Mouse (Mus musculus) gastrocnemius, adult 2 months (tissue): ENCODE measurements around the gene Esrrg. TPM values are rescaled to one million over a fixed set of nuclear protein-coding genes. Genes with fewer than 3 reads are reported as not detected.

Experiments
- DNase-seq: peaks from one replicate; pipeline ENCODE4 v3.0.0; 2022
- H3K27ac ChIP-seq: fragments of 200-600 bp; 2 replicates; pipeline ENCODE4 v1.8.1; 2022; ENCODE audit warnings: mild to moderate bottlenecking
- H3K4me3 ChIP-seq: fragments of 200-600 bp; 2 replicates; pipeline ENCODE4 v1.8.1; 2022; ENCODE audit warnings: mild to moderate bottlenecking, moderate library complexity
- CTCF ChIP-seq: fragments of 200-600 bp; IDR thresholded peaks from 2 replicates; pipeline ENCODE4 v1.8.1; 2022; ENCODE audit warnings: antibody characterized with exemption, mild to moderate bottlenecking, moderate library complexity
- intact Hi-C: fragments of 180-260 bp; cut with DNase I; formaldehyde crosslinking; loops from one replicate; pipeline ENCODE4 v1.15.1; 2025
- total RNA-seq, 2 experiments: library from RNA; stranded (reverse); gene quantifications; 2 replicates each; pipeline ENCODE4 v1.2.3; 2021

The Esrrg gene
- total RNA-seq, 2 experiments from 2014 or later: 21.1 to 39.1 TPM

GRCm38 (mm10) chr1:187609853-187610230 lies 1.3 kb downstream of the Esrrg start:
- no peak for TF ChIP-seq CTCF
- intact Hi-C loops: loop anchor here (2.0 kb wide), 1 partner anchor 53 kb away; no protein-coding TSS in a partner anchor
- no peak for DNase-seq
- Histone ChIP-seq H3K27ac (peak overlapping the region; percentile 58; the same call in 1 of the 2 replicates), H3K4me3 (peak overlapping the region; percentile 74)

- H3K27ac ChIP-seq: no peak overlapping the region
- no peak overlapping the region for H3K4me3 ChIP-seq
- intact Hi-C loops: no loop called here
- DNase-seq: no peak
- TF ChIP-seq CTCF: no peak
These were observed 1.9 kb downstream of the Esrrg start for GRCm38 (mm10) chr1:187610336-187610948.

GRCm38 (mm10) chr1:187611925-187612324 lies 3.3 kb downstream of the Esrrg start:
- no peak for DNase-seq
- intact Hi-C loops: no loop called here
- TF ChIP-seq CTCF: no peak
- H3K27ac ChIP-seq: no peak overlapping the region
- no peak overlapping the region for H3K4me3 ChIP-seq

- no peak overlapping the region for H3K4me3 ChIP-seq
- intact Hi-C loops: no loop called here
- TF ChIP-seq CTCF: no peak
- DNase-seq: no peak
- no peak overlapping the region for H3K27ac ChIP-seq
These were observed 4.7 kb downstream of the Esrrg start for GRCm38 (mm10) chr1:187613277-187613676.

GRCm38 (mm10) chr1:187623981-187624380 lies 15.4 kb downstream of the Esrrg start:
- intact Hi-C loops: no loop called here
- no peak for DNase-seq
- H3K27ac ChIP-seq: no peak overlapping the region

GRCm38 (mm10) chr1:187630361-187630760 lies 21.8 kb downstream of the Esrrg start:
- Histone ChIP-seq H3K27ac (no peak overlapping the region), H3K4me3 (no peak overlapping the region)
- intact Hi-C loops: no loop called here
- TF ChIP-seq CTCF: no peak
- DNase-seq: no peak

More at GRCm38 (mm10) chr1:187623981-187624380, 15.4 kb downstream of the Esrrg start:
- H3K4me3 ChIP-seq: no peak overlapping the region
- no peak for TF ChIP-seq CTCF

GRCm38 (mm10) chr1:187631486-187631885 lies 22.9 kb downstream of the Esrrg start:
- DNase-seq: peak; percentile 29
- intact Hi-C loops: no loop called here
- Histone ChIP-seq H3K4me3 (no peak overlapping the region), H3K27ac (no peak overlapping the region)
- no peak for TF ChIP-seq CTCF

- intact Hi-C loops: no loop called here
- DNase-seq: peak; percentile 72
- TF ChIP-seq CTCF: no peak
- peak overlapping the region; percentile 77 for H3K27ac ChIP-seq
- H3K4me3 ChIP-seq: peak overlapping the region; percentile 34; the same call in 1 of the 2 replicates
These were observed 36.7 kb downstream of the Esrrg start for GRCm38 (mm10) chr1:187645258-187645657.

- TF ChIP-seq CTCF: no peak
- intact Hi-C loops: no loop called here
- no peak for DNase-seq
These were observed 40.0 kb downstream of the Esrrg start for GRCm38 (mm10) chr1:187648551-187648950.

GRCm38 (mm10) chr1:187649871-187650270 lies 41.3 kb downstream of the Esrrg start:
- intact Hi-C loops: no loop called here
- H3K27ac ChIP-seq: peak overlapping the region; percentile 81
- peak overlapping the region; percentile 73 for H3K4me3 ChIP-seq
- no peak for TF ChIP-seq CTCF
- peak; percentile 69 for DNase-seq

More at GRCm38 (mm10) chr1:187648551-187648950, 40.0 kb downstream of the Esrrg start:
- no peak overlapping the region for H3K4me3 ChIP-seq
- no peak overlapping the region for H3K27ac ChIP-seq

GRCm38 (mm10) chr1:187650786-187651687 lies 42.4 kb downstream of the Esrrg start:
- Histone ChIP-seq H3K4me3 (peak overlapping the region; percentile 73), H3K27ac (peak overlapping the region; percentile 81)
- no peak for TF ChIP-seq CTCF
- DNase-seq: no peak
- intact Hi-C loops: no loop called here

GRCm38 (mm10) chr1:187651688-187652241 lies 43.2 kb downstream of the Esrrg start:
- peak; percentile 63 for DNase-seq
- intact Hi-C loops: no loop called here
- Histone ChIP-seq H3K4me3 (peak overlapping the region; percentile 73), H3K27ac (peak overlapping the region; percentile 81)
- TF ChIP-seq CTCF: no peak

GRCm38 (mm10) chr1:187652445-187652844 lies 43.9 kb downstream of the Esrrg start:
- Histone ChIP-seq H3K27ac (peak overlapping the region; percentile 81), H3K4me3 (peak overlapping the region; percentile 73)
- no peak for TF ChIP-seq CTCF
- intact Hi-C loops: no loop called here
- DNase-seq: peak; percentile 27
